Mouse (Mus musculus) limb, embryonic 14.5 days (tissue): ENCODE measurements at regions not wholly inside any gene's neighbourhood (a gene's known extent, or its start where the extent isn't known, plus 50 kb on each side); places are given as distances from the start of the nearest gene placed in this dataset.

Source experiments
- ATAC-seq: fragments of 200-750 bp; cut with Nextera tagmentation; 2 replicates; pipeline ENCODE4 v1.8.0; 2017; ENCODE audit warnings: low read depth, moderate number of reproducible peaks, moderate TSS enrichment; ENCODE audit not compliant: low FRiP score
- DNase-seq: peaks from one replicate; pipeline ENCODE4 v3.0.0-alpha.2; 2015; ENCODE audit warnings: low spot score
- H3K27ac ChIP-seq: fragments of 300-500 bp; sonication (generic); replicated peaks from 2 replicates; pipeline ENCODE4 v1.5.1; 2014; ENCODE audit warnings: low read depth, mild to moderate bottlenecking, low read length, moderate library complexity, mixed read lengths
- H3K27me3 ChIP-seq: fragments of 300-500 bp; sonication (generic); 2 replicates; pipeline ENCODE4 v1.6.1; 2014; ENCODE audit warnings: low read length, mixed read lengths; ENCODE audit not compliant: control insufficient read depth, insufficient read depth
- H3K36me3 ChIP-seq: fragments of 300-500 bp; sonication (generic); 2 replicates; pipeline ENCODE4 v1.6.1; 2014; ENCODE audit warnings: mild to moderate bottlenecking, low read length, moderate library complexity, mixed read lengths; ENCODE audit not compliant: control insufficient read depth, insufficient read depth
- H3K4me1 ChIP-seq: fragments of 300-500 bp; sonication (generic); 2 replicates; pipeline ENCODE4 v1.6.1; 2014; ENCODE audit warnings: antibody characterized with exemption, low read length, mixed read lengths; ENCODE audit not compliant: control insufficient read depth, insufficient read depth
- H3K4me2 ChIP-seq: fragments of 300-500 bp; sonication (generic); replicated peaks from 2 replicates; pipeline ENCODE4 v1.6.1; 2014; ENCODE audit warnings: low read depth, mild to moderate bottlenecking, low read length, moderate library complexity; ENCODE audit not compliant: severe bottlenecking
- H3K4me3 ChIP-seq: fragments of 300-500 bp; sonication (generic); replicated peaks from 2 replicates; pipeline ENCODE4 v1.5.1; 2014; ENCODE audit warnings: low read length
- H3K9ac ChIP-seq: fragments of 300-500 bp; sonication (generic); 2 replicates; pipeline ENCODE4 v1.6.1; 2014; ENCODE audit warnings: mild to moderate bottlenecking, low read depth, low read length, moderate library complexity; ENCODE audit not compliant: severe bottlenecking
- H3K9me3 ChIP-seq: fragments of 300-500 bp; sonication (generic); 2 replicates; pipeline ENCODE4 v1.6.1; 2016; ENCODE audit warnings: low read length; ENCODE audit not compliant: control insufficient read depth
- POLR2A ChIP-seq: fragments of 200-500 bp; IDR thresholded peaks from 2 replicates; pipeline ENCODE4 v1.8.0; 2012; ENCODE audit warnings: inconsistent platforms, mild to moderate bottlenecking, moderate library complexity, borderline replicate concordance; ENCODE audit not compliant: insufficient read depth, insufficient read length; ENCODE audit errors: extremely low read depth
- WGBS: fragments of 180-500 bp; shearing (Covaris S2); extraction: QIAGEN DNeasy Blood & Tissue Kit; methylation state at CpG from one replicate; pipeline ENCODE4 v1.1.7; 2014; 5-methylcytosine and 5-hydroxymethylcytosine counted together

- no peak overlapping the region for H3K9ac ChIP-seq
- no peak overlapping the region for H3K27ac ChIP-seq
- H3K4me2 ChIP-seq = no peak overlapping the region
- no peaks in the 10 kb centered on the region for H3K4me1 ChIP-seq
- H3K4me3 ChIP-seq = no peak overlapping the region
- no peak for TF ChIP-seq POLR2A
- H3K36me3 ChIP-seq = no peaks in the 10 kb centered on the region
- H3K27me3 ChIP-seq = no peaks in the 10 kb centered on the region
- ATAC-seq = peak; percentile 63
- no peaks in the 10 kb centered on the region for H3K9me3 ChIP-seq
- DNase-seq = no peak
These were observed 874.1 kb upstream of the Gje1 start for GRCm38 (mm10) chr10:15592161-15592560.

- Histone ChIP-seq H3K27ac (no peak overlapping the region), H3K4me3 (no peak overlapping the region), H3K36me3 (no peaks in the 10 kb centered on the region), H3K4me1 (no peaks in the 10 kb centered on the region), H3K9me3 (no peaks in the 10 kb centered on the region), H3K9ac (no peak overlapping the region), H3K27me3 (no peaks in the 10 kb centered on the region), H3K4me2 (no peak overlapping the region)
- no peak for TF ChIP-seq POLR2A
- ATAC-seq (no peak), DNase-seq (no peak)
- 70% methylated on average over 6 of the region's 6 CpGs for WGBS
These were observed 868.1 kb upstream of the Gje1 start for GRCm38 (mm10) chr10:15586081-15586480.

GRCm38 (mm10) chr10:15564119-15564518, 846.1 kb upstream of the Gje1 start:
- no peak overlapping the region for H3K4me3 ChIP-seq
- no peaks in the 10 kb centered on the region for H3K27me3 ChIP-seq
- DNase-seq (peak; percentile 44), ATAC-seq (no peak)
- TF ChIP-seq POLR2A = no peak
- no peak overlapping the region for H3K9ac ChIP-seq
- H3K36me3 ChIP-seq = no peaks in the 10 kb centered on the region
- H3K4me1 ChIP-seq = no peaks in the 10 kb centered on the region
- H3K4me2 ChIP-seq = no peak overlapping the region
- no peak overlapping the region for H3K27ac ChIP-seq
- H3K9me3 ChIP-seq = no peaks in the 10 kb centered on the region

- DNase-seq (no peak), ATAC-seq (no peak)
- H3K4me3 ChIP-seq = no peak overlapping the region
These were observed 835.5 kb upstream of the Gje1 start for GRCm38 (mm10) chr10:15553407-15554064.

GRCm38 (mm10) chr10:15541797-15542350, 823.9 kb upstream of the Gje1 start:
- Histone ChIP-seq H3K4me1 (no peaks in the 10 kb centered on the region), H3K4me3 (no peak overlapping the region), H3K9ac (no peak overlapping the region), H3K4me2 (no peak overlapping the region), H3K36me3 (no peaks in the 10 kb centered on the region), H3K27me3 (no peaks in the 10 kb centered on the region), H3K27ac (no peak overlapping the region), H3K9me3 (no peaks in the 10 kb centered on the region)
- DNase-seq (peak; percentile 9), ATAC-seq (no peak)
- 42% methylated on average over 2 of the region's 2 CpGs for WGBS
- TF ChIP-seq POLR2A = no peak

More at GRCm38 (mm10) chr10:15553407-15554064, 835.5 kb upstream of the Gje1 start:
- Histone ChIP-seq H3K9me3 (no peaks in the 10 kb centered on the region), H3K27me3 (no peaks in the 10 kb centered on the region), H3K4me1 (no peaks in the 10 kb centered on the region), H3K4me2 (no peak overlapping the region), H3K27ac (no peak overlapping the region), H3K9ac (no peak overlapping the region), H3K36me3 (no peaks in the 10 kb centered on the region)
- TF ChIP-seq POLR2A = no peak
- 39% methylated on average over 3 of the region's 3 CpGs for WGBS
